Mouse (Mus musculus) thymus, postnatal 14 days (tissue): ENCODE measurements around the gene Slk.
A peak's percentile ranks its signal among the peaks of the same experiment; 100 is the strongest.
"Not testable (repeated sequence)": the region's sequence is repeated elsewhere in the genome, so short reads cannot be mapped to it uniquely, and the experiment has no call there.

Source experiments
- DNase-seq: peaks from one replicate; pipeline ENCODE4 v3.0.0; 2021

Gene Slk

DNA sequence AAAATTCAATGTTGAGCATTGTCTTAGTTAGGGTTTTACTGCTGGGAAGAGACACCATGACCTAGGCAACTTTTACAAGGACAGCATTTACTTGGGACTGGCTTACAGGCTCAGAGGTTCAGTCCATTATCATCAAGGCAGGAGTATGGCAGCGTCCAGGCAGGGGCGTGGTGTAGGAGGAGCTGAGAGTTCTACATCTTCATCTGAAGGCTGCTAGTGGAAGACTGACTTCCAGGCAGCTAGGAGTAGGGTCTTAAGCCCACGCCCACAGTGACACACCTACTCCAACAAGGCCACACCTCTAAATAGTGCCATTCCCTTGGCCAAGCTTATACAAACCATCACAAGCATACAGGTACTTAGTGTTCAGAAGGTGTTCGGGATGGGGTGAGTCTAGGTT lies 7.5 kb upstream of the Slk start:
- not testable (repeated sequence) for DNase-seq

DNA sequence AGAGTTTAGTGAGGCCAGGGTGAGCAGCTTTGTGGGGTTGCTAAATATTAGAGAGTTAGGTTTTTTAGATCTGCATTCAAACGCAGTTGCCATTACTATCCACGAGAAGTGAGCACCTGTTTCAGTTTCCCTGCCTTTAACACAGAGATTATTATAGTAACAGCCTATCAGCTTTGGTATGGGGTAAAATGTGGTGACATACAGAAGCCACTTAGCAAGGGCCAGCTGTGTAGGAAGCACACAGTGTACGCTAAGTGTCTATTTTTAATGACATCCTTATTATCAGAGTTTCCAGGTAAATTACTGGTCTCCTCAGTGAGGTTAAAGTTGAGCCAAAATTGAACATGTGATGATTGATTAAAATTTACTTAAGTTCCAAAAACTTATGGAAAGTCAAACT lies 5.8 kb upstream of the Slk start:
- no peak for DNase-seq

DNA sequence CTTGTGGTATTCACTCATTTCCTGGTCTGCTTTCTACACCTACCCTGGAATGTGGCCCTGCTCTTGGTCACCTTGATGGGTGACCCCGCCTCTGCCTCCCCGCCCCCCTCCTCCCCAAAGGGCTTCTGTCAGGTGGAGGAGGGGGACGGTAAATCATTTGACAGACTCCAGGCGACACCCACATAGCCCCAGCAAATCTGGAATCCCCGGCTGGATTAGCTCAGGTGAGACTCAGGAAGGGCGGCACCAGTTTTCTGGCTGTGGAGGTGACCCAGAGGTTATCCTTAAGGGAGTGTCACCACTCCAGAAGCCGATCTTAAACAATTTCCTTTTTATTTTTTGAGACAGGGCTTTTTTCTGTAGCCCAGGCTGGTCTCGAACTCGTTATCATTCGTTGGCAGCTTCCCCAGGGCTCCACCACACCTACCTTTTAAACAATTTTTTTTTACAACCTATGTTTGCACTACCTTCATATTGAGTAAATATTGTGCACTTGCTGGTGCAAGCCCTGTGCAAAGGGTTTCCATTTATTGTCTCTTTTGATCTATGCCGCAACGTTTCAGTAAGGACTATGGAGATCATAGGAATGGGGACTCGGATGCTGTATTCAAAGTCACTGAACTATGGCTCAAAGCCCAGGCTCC lies 775 bp upstream of the Slk start:
- peak; percentile 27 for DNase-seq

DNA sequence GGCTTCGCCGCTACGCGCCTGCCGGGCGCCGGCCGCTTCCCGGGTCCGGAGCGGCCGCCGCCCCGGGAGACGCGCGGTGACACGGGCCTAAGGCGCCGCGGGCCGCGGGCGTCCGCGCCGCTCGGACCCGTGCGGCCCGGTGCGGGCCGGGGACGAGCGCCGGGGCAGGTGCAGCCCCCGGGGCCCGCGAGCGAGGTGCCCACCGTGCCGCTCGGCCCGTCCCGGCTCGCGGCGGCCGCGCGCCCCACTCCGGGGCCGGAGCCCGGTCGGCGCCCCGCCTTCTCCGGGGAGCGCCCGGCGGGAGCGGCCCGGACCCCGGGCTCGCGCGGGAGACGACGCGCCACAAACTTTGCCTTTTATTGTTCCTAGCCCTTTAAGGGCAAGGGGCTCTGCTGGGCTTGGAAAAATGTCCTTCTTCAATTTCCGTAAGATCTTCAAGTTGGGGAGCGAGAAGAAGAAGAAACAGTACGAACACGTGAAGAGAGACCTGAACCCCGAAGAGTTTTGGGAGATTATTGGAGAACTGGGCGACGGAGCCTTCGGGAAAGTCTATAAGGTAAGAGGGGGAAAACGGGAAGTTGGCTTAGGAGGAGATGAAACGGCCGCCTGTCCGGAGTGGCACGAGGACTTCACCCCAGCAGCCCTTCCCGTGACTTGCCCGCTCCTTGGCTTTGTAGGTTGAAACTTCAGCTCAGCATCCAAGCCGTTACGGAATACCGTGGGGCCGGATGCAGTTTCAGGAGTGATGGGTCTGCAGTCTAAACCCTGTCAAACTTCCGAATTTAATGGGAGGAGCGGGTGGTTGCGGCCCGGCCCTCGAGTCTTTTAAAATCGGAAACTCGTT lies 532 bp downstream of the Slk start:
- DNase-seq: peak; percentile 49

DNA sequence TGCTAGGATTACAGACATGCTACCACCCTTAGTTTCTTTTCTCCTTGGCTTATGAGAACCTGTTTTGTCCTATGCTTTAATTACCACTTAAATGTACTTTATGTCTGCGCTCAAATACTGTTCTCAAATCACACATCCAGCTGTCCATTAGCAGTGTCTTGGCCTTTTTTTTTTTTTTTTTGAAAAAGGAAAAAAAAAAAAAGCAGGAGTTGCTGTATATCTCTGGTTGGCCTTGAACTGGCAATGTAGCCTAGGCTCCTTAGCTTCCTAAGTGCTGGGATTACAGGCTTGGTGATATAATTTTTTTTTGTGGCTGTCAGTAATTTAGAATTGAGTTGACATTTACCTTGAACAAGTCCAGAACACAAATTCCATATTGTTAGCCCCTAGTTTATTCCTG lies 6.3 kb downstream of the Slk start:
- no peak for DNase-seq

DNA sequence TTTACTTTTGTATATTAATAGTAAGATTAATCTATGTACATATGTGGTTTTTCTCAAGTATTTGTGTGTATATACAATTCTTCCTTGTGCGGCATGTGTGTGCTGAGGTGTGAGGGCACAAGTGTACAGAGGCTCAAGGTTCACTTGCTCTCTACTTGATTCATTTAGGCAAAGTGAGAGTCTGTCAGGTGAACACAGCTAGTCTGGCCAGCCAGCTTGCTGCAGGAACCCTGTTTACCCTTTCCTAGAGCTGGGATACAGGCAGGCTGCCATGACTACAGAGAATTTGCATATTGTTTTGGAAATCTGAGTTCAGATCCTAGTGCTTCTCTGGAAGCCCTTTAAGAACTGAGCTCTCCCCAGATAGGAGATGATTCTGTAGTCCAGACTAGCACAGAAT lies 7.5 kb downstream of the Slk start:
- no peak for DNase-seq

DNA sequence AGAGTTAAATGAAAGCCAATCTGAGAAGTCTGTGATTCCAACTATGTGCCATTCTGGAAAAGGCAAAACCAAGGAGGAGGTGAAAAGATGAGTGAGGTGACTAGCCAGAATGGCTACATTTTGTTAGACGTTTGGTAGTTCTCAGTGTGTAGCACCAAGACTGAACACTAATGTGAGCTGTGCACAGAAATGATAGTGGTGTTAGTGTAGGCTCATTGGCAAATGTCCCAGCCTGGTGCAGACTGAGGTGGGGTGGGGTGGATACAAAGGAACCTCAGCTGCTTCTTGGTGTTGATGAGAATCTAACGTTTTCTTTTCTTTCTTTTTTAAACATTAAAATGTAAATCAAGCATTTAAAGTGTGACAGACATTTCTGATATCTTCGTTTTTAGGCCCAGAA lies 29.0 kb downstream of the Slk start:
- DNase-seq: no peak

DNA sequence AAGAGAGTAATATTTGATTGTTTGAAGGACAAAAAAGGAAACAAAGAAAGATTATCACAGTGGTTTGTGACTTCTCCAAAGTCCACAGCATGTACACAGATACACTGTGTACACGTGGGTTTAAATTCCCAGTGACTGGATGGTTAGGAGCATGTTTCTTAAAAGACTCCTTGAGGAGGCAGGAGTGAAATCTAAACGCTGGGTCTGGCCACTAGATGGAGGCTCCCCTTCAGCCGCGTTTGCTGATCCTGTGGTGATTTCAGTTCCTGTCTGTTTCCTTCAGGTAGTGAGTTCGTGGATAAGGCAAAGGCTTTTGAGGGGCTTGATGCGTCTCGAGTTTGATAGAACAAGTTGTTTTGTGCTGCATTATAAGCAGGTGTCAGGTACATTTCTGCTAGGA lies 34.0 kb downstream of the Slk start:
- no peak for DNase-seq

DNA sequence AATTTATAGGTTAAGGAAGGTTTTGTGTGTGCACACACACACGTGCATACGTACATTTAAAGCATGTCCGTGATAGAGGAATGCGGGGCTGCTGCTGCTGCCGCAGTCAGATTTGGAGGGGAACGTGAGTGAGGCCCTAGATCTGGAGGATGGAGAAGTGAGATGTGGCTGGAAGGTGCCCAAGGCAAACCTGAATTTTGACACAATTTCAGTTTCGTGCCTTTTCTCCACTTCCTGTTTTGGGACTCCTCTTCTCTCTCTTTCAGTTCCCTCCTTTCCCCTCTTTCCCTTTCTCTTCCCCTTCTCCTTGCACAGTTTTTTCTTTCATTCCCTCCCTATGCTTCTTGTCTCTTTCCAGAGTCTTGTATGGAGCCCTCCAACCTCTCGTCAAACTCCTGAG lies 42.0 kb downstream of the Slk start:
- no peak for DNase-seq

DNA sequence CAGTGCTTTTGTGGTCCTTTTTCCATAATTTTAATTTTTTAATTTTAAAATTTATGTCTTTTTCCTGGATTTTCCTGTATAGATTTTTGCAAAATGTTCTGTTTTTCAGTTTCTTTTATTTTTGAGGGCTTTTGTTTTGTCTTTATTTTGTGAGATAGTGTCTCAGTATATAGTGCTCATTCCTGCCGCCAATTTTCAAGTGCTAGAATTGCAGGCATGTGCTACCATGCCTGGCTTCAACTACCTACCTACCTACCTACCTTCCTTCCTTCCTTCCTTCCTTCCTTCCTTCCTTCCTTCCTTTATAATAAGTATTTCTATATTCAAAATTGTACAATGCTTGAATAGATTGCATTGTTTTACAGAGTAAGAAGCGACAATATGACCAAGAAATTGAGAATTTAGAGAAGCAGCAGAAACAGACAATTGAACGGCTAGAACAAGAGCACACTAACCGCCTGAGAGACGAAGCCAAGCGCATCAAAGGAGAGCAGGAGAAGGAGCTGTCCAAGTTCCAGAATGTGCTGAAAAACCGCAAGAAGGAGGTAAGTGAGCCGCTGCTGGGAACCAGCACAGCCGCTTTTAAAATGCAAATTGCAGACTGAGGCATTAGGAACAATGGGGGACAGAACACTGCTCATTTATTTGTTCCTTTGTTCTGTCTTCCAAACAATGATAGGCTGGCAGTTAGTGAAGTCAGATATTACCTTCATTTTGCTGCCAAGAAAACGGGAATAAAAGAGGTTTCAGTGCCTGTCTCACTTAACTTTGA lies 45.6 kb downstream of the Slk start:
- DNase-seq: no peak

DNA sequence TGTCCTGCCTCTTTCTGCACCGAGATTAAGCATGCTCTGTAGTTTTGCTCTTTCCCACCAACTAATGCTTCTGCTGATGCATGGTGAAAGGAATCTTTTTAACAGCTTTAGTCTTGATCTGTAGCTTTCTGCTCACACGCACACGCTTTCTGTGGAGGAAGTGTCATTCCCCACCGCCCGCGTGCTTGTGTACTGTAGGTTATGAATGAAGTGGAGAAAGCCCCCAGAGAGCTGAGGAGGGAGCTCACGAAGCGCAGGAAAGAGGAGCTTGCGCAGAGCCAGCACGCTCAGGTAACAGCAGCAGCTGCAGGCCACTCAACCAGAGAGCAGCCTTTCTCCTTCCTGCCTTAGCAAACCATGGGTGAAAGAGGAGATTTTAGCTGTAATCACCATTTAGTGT lies 48.0 kb downstream of the Slk start:
- no peak for DNase-seq

DNA sequence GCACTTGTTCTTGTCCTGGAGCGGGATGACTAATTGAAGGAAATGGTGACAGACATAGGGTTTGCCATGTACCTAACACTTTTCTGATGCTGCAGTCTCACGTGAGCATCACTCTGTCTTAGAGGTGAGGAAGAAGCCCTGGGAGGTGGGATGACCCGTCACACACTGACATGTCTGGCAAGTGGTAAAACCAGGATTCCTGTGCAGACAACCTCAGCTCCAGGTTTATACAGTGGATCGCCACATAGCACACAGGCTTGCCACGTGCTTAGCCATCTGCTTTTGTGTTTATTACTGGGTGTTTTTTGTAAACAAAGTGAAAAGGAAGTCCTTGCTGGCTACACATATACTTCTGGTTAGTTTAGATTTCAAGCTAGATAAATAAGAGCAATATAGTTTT lies 49.6 kb downstream of the Slk start:
- DNase-seq: no peak

DNA sequence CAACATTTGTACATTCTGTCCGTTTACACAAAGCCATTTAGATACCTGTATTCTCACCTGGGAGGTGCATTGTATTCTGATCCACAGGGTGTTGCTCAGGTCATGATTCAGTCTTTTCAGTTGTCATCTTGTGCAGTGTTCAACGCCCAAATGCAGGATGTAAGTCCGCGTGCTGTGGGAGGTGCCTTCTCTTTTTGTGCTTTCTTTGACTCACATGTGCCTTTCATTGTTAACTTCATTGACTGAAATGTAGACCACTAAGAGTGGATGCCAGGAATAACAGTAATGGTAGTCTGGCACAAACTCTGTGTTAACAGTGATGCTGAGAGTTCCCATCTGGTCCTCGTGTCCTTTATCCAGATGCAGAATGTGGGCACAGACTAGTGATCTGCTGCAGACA lies 50.9 kb downstream of the Slk start:
- no peak for DNase-seq

DNA sequence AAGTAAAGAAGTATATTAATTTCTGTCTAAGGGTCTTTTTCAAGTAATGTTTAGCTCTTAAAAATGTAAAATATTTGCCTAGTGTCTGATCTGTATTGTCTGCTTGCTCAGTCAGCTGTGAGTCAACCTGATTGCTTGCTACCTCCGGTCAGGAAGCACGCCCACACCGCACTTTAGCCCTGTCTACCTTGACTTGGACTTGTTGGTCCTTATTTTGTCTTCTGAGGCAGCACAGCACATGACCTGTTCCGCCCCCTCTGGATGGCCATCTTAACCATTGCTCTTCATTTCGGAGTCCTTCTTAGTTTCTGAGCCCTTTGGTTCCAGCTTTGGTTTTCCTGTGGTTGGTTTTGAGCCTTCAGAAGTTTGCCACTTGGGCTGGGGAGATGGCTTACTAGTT lies 52.3 kb downstream of the Slk start:
- DNase-seq: no peak

DNA sequence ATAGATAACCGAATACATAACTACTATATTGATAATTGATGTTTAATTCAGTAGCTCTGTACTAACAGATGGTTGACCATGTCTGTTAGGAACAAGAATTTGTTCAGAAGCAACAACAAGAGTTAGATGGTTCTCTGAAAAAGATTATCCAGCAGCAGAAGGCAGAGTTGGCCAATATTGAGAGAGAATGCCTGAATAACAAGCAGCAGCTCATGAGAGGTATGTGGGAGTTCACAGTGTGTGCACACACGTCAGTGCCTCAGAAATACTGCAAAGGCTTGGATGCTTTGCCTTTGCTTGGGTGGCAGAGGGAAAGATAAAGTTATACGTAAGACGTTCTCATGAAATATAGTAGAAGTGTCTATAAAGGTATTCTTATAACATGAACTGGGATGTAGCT lies 55.9 kb downstream of the Slk start:
- DNase-seq: no peak

DNA sequence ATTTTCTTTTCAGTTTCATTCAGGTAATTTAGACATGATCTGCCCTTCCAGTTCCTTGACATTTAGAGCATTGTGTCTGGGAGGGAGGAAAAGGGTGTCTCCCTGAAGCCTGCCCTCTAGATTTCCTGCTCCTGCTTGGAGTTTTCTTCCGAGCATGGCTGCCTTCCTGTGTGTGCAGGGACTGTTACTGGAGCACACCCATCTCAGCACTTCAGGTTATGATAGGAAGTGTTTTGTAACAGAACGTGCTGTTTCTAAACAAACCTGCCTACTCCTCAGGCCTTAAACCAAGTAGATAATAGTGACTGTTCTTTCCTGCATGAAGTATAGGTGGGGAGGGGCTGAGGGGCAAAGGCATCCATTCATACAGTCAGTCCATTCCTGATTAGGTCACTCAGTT lies 64.4 kb downstream of the Slk start:
- no peak for DNase-seq

DNA sequence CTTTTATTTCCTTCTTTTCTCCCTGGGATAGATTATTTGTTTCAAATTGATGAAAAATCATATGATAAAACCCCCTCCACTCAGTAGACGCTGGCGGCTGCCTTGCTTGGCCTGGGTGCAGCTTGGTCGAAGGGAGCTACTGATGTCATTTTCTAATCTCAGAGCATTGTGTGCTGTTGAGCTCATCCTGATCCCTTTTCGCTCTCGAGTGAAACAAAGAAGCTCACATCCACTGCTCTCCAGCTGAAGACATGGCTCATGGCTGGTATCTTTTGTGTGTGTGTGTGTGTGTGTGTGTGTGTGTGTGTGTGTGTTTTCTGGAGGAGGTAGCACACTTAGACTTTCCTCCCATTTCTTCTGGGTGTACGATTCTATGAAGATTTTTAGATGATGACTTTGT lies 66.1 kb downstream of the Slk start:
- no peak for DNase-seq

DNA sequence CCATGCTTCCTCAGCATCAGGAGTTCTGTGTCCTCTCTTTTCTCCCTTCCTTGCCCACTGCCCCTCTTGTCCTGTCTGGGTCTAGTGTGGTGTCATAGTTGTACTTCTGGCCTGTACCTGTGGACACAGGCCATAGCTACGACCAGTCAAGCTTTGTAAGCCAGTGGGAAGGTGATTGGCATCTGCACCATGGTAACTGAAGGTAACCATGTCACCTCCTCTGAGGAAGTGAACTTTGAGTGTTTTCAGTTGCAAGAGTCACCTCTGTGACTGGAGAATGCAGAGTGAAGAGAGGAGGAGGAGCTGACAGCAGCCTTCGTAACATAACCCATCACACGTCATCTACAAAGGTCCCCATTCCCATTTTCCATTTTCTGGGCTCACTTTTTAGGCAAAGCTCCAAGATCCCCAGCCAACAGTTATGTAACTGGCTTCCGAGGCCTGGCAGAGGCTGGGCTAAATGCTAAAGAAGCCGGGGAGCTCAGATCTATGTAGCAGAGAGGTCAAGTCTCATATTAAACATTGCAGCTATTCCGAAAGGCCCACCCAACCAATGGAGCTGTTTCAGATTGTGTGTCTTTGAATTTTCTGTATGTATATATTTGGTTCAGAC lies 67.1 kb downstream of the Slk start:
- no peak for DNase-seq

DNA sequence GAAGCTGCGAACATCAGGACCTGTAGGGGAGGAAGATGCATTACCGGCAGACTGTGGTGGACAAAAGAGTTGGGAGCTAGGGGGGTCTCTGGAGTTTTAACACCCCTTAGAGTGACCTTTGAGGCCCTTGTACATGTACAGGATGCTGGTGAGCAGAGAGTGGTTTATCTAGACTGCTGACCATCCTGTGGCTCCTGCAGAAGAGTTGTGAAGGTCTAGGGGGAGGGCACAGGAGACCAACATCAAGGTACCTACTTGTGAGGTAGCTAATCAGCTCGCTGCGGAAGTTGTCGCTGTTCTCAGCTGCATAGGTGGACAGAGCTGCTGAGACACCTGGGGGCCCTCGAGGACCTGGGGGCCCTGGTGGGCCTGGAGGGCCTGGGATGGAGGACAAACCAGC lies 69.6 kb downstream of the Slk start:
- no peak for DNase-seq

DNA sequence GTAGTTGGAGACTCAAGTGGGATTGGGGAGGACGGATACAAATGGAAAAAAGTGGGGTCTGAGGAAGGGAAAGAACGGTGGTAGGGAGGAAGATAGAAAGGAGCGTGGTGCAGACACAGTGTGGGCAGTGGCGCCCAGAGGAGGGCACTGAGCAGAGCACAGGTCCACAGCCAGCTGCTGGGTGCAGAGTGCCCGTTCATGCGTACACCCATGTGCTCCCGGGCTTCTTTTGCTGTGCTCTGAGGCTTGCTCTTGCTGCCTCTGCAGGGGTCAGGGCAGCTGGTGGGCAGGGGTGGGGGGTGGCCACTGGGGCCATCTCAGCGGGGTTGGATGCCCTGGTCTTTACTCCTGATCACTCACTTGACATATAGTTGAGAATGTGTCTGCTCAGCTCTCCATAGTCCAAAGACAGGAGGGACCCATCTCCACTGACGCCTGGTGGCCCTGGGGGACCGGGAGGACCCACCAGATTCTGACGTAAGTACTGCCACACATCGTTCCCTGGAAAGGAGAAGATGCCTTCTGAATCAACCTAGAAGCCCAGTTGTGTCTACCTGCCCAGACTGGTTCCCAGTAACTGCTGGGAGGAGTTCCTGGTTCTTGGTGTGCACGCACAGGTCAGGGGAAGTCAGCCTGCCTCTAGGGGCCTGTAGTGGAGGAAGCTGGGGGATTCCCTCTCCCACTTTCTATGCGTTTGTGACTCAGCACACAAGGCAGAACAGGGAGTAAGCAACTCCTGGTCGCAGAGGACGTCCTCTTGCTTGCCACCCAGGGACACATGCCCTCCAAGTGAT lies 71.1 kb downstream of the Slk start:
- no peak for DNase-seq

DNA sequence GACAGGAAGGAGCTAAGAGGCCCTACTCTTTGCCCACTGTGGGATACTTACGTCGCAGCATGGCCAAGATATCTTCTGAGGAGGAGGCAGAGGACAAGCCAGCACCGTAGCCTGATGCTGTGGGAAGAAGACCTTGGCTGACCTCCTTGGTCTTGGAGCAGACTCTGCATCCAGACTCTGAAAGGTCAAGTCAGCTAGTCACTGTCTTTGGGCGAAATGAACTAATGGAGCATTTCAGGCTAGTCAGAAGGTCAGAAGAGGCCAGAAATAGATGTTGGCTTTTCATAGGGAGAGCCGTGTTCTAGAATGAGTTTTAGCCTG lies 71.6 kb downstream of the Slk start:
- DNase-seq: no peak

DNA sequence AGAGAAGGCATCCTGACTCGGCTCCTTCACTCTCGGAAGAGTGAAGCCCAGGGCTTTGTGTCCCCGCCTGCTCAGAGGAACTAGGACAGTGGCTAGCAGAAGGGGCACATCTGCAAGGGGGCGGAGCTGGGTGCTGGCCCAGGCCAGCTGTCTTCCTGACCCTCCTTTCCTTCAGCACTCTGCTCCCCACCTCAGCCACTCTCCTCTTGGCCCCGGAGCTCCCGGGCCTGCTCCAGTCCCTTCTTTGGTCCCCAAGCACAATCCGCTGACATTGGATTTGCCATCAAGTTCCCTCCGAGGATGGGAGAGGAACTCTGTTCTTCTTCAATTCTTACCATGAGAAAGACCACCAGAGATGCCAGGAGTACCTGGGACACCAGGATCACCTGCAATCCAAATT lies 72.8 kb downstream of the Slk start:
- DNase-seq: no peak

DNA sequence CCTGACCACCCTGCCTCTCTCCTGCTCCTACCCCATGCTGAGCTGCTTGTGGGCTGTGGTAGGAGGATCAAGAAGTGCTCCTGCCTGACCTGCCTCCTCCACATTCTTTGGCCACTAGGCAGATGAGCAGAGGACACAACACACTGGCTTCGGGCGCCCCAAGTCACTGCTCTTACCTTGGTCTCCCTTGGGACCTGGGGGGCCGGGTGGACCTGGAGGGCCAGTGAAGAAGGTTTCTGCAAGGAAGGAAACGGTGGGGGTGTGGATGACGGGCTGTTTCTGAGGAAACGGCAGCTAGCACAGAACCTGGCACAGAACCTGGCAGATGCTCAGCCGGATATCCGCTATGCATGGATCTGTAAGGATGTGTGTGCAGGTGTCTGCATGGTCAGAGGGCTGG lies 73.7 kb downstream of the Slk start:
- no peak for DNase-seq
